Mouse (Mus musculus) bone marrow macrophage, adult 2 months (primary cell): Measurements from ENCODE around the gene Krt25.

ENCODE experiments used
- CTCF ChIP-seq: IDR thresholded peaks from 2 replicates; pipeline ENCODE4 v1.5.1; 2012; ENCODE audit warnings: low read depth, mild to moderate bottlenecking, low read length, moderate library complexity
- POLR2A ChIP-seq: IDR thresholded peaks from 2 replicates; pipeline ENCODE4 v1.6.1; 2012; ENCODE audit warnings: mild to moderate bottlenecking, low read depth, low read length, borderline replicate concordance

- TF ChIP-seq CTCF (no peak), POLR2A (no peak)
These were observed 50.0 kb downstream of the Krt25 start for GRCm38 (mm10) chr11:99272721-99273120.
